Mouse (Mus musculus) MEL (cell line): Measurements from ENCODE around the gene Npat. TPM values are rescaled to one million over a fixed set of nuclear protein-coding genes. Genes with fewer than 3 reads are reported as not detected.

Source experiments
- DNase-seq: peaks from one replicate; pipeline ENCODE4 v3.0.0; 2011; ENCODE audit warnings: low read depth, low spot score
- H3K27ac ChIP-seq: 2 replicates; pipeline ENCODE4 v1.5.1; 2012; ENCODE audit warnings: low read depth, mild to moderate bottlenecking, control low read depth, low read length, moderate library complexity; ENCODE audit not compliant: control insufficient read depth
- H3K27me3 ChIP-seq, 2 experiments: fragments of 150-350 bp in 1 of 2; sonication (generic) in 1 of 2; 2 replicates each; pipeline ENCODE4 v1.6.1; 2012; ENCODE audit warnings: low read length in 2 of 2, mild to moderate bottlenecking in 2 of 2, improper control_type of control experiment in 1 of 2, moderate library complexity in 1 of 2; ENCODE audit not compliant: insufficient read depth in 2 of 2, control insufficient read depth in 1 of 2
- H3K36me3 ChIP-seq, 2 experiments: 2 replicates each; pipeline ENCODE4 v1.6.1; 2012 to 2014; ENCODE audit warnings: low read length in 2 of 2, improper control_type of control experiment in 1 of 2, inconsistent platforms in 1 of 2, mild to moderate bottlenecking in 1 of 2; ENCODE audit not compliant: insufficient read depth in 2 of 2, control insufficient read depth in 1 of 2
- H3K4me1 ChIP-seq, 2 experiments: fragments of 150-350 bp in 1 of 2; sonication (generic) in 1 of 2; 2 replicates each; pipeline ENCODE4 v1.6.1; 2012; ENCODE audit warnings: low read length in 2 of 2, improper control_type of control experiment in 1 of 2, mild to moderate bottlenecking in 1 of 2; ENCODE audit not compliant: insufficient read depth in 2 of 2, control insufficient read depth in 1 of 2
- H3K4me3 ChIP-seq, 2 experiments: fragments of 150-350 bp in 1 of 2; sonication (generic) in 1 of 2; 2 replicates each; pipeline ENCODE4 v1.5.1; 2012; ENCODE audit warnings: low read depth in 2 of 2, low read length in 2 of 2, mild to moderate bottlenecking in 2 of 2, moderate library complexity in 2 of 2, control low read depth in 1 of 2, improper control_type of control experiment in 1 of 2; ENCODE audit not compliant: control insufficient read depth in 1 of 2, insufficient read depth in 1 of 2
- H3K79me2 ChIP-seq: 2 replicates; pipeline ENCODE4 v1.6.1; 2012; ENCODE audit warnings: mild to moderate bottlenecking, low read length, moderate library complexity; ENCODE audit not compliant: control insufficient read depth, poor library complexity, insufficient read depth
- H3K9ac ChIP-seq: 2 replicates; pipeline ENCODE4 v1.6.1; 2012; ENCODE audit warnings: low read depth, mild to moderate bottlenecking, control low read depth, low read length, moderate library complexity; ENCODE audit not compliant: control insufficient read depth, poor library complexity, severe bottlenecking
- H3K9me3 ChIP-seq: fragments of 150-350 bp; sonication (generic); replicated peaks from 2 replicates; pipeline ENCODE4 v1.6.1; 2012; ENCODE audit warnings: mild to moderate bottlenecking, low read length, improper control_type of control experiment, moderate library complexity; ENCODE audit not compliant: insufficient read depth
- BHLHE40 ChIP-seq: IDR thresholded peaks from 2 replicates; pipeline ENCODE4 v1.6.1; 2012; ENCODE audit warnings: low read depth, mild to moderate bottlenecking, inconsistent platforms, low read length, improper control_type of control experiment, borderline replicate concordance
- CHD1 ChIP-seq: IDR thresholded peaks from 2 replicates; pipeline ENCODE4 v1.6.1; 2012; ENCODE audit warnings: low read depth, mild to moderate bottlenecking, inconsistent platforms, low read length, improper control_type of control experiment
- CHD2 ChIP-seq: IDR thresholded peaks from 2 replicates; pipeline ENCODE4 v1.6.1; 2011; ENCODE audit warnings: low read length, improper control_type of control experiment
- CTCF ChIP-seq, 3 experiments: IDR thresholded peaks in 2 of 3; conservative IDR thresholded peaks in 1 of 3; 2 replicates each; pipeline ENCODE4 v1.5.1; 2011 to 2012; ENCODE audit warnings: low read length in 3 of 3, low read depth in 2 of 3, mild to moderate bottlenecking in 2 of 3, improper control_type of control experiment in 1 of 3, inconsistent platforms in 1 of 3, mixed read lengths in 1 of 3, moderate library complexity in 1 of 3; ENCODE audit not compliant: control insufficient read depth in 1 of 3, insufficient read depth in 1 of 3, poor library complexity in 1 of 3, severe bottlenecking in 1 of 3
- EP300 ChIP-seq, 2 experiments: IDR thresholded peaks; 2 replicates each; pipeline ENCODE4 v1.6.1; 2011; ENCODE audit warnings: improper control_type of control experiment in 2 of 2, low read length in 2 of 2, low read depth in 1 of 2, mild to moderate bottlenecking in 1 of 2
- GABPA ChIP-seq: IDR thresholded peaks from 2 replicates; pipeline ENCODE4 v1.6.1; 2012; ENCODE audit warnings: low read depth, mild to moderate bottlenecking, inconsistent platforms, low read length, improper control_type of control experiment, moderate library complexity
- GATA1 ChIP-seq: IDR thresholded peaks from 2 replicates; pipeline ENCODE4 v1.6.1; 2011; ENCODE audit warnings: low read depth, low read length, improper control_type of control experiment
- HCFC1 ChIP-seq: IDR thresholded peaks from 2 replicates; pipeline ENCODE4 v1.6.1; 2012; ENCODE audit warnings: low read depth, mild to moderate bottlenecking, inconsistent platforms, low read length, improper control_type of control experiment, moderate library complexity
- JUND ChIP-seq: IDR thresholded peaks from 2 replicates; pipeline ENCODE4 v1.6.1; 2011; ENCODE audit warnings: low read depth, mild to moderate bottlenecking, improper control_type of control experiment, low read length
- MAFK ChIP-seq: IDR thresholded peaks from 2 replicates; pipeline ENCODE4 v1.6.1; 2011; ENCODE audit warnings: low read depth, mild to moderate bottlenecking, low read length, improper control_type of control experiment, borderline replicate concordance
- MAX ChIP-seq: IDR thresholded peaks from 2 replicates; pipeline ENCODE4 v1.6.1; 2011; ENCODE audit warnings: low read length, improper control_type of control experiment
- MYC ChIP-seq: IDR thresholded peaks from 2 replicates; pipeline ENCODE4 v1.6.1; 2011; ENCODE audit warnings: low read depth, mild to moderate bottlenecking, low read length, improper control_type of control experiment, moderate library complexity
- NELFE ChIP-seq: IDR thresholded peaks from 2 replicates; pipeline ENCODE4 v1.6.1; 2011; ENCODE audit warnings: low read depth, low read length, improper control_type of control experiment
- NRF1 ChIP-seq: IDR thresholded peaks from 2 replicates; pipeline ENCODE4 v1.6.1; 2014; ENCODE audit warnings: low read depth, mild to moderate bottlenecking, inconsistent platforms, low read length, improper control_type of control experiment, moderate library complexity; ENCODE audit not compliant: poor library complexity, insufficient read depth, severe bottlenecking
- POLR2A ChIP-seq, 2 experiments: IDR thresholded peaks; 2 replicates each; pipeline ENCODE4 v1.6.1; 2011 to 2012; ENCODE audit warnings: low read length in 2 of 2, mild to moderate bottlenecking in 2 of 2, control low read depth in 1 of 2, improper control_type of control experiment in 1 of 2, low read depth in 1 of 2, moderate library complexity in 1 of 2; ENCODE audit not compliant: control insufficient read depth in 1 of 2, insufficient read depth in 1 of 2, poor library complexity in 1 of 2
- POLR2AphosphoS2 ChIP-seq: IDR thresholded peaks from 2 replicates; pipeline ENCODE4 v1.6.1; 2011; ENCODE audit warnings: low read length, improper control_type of control experiment
- POLR2AphosphoS5 ChIP-seq: IDR thresholded peaks from 2 replicates; pipeline ENCODE4 v1.6.1; 2012; ENCODE audit warnings: low read depth, borderline replicate concordance, mild to moderate bottlenecking, inconsistent platforms, low read length, moderate library complexity, mixed read lengths
- RAD21 ChIP-seq: IDR thresholded peaks from 2 replicates; pipeline ENCODE4 v1.6.1; 2011; ENCODE audit warnings: mild to moderate bottlenecking, low read depth, low read length, improper control_type of control experiment
- RCOR1 ChIP-seq: IDR thresholded peaks from 2 replicates; pipeline ENCODE4 v1.6.1; 2012; ENCODE audit warnings: low read depth, mild to moderate bottlenecking, inconsistent platforms, low read length, improper control_type of control experiment
- SIN3A ChIP-seq: IDR thresholded peaks from 2 replicates; pipeline ENCODE4 v1.6.1; 2012; ENCODE audit warnings: low read length, improper control_type of control experiment, inconsistent platforms
- SMC3 ChIP-seq: IDR thresholded peaks from 2 replicates; pipeline ENCODE4 v1.6.1; 2011; ENCODE audit warnings: low read depth, low read length, improper control_type of control experiment
- TAL1 ChIP-seq: IDR thresholded peaks from 2 replicates; pipeline ENCODE4 v1.6.1; 2012; ENCODE audit warnings: mild to moderate bottlenecking, inconsistent platforms, low read length, moderate library complexity, mixed read lengths
- TBP ChIP-seq: IDR thresholded peaks from 2 replicates; pipeline ENCODE4 v1.8.0; 2011; ENCODE audit warnings: low read depth, low read length, improper control_type of control experiment
- USF2 ChIP-seq, 2 experiments: IDR thresholded peaks; 2 replicates each; pipeline ENCODE4 v1.6.1; 2011 to 2012; ENCODE audit warnings: improper control_type of control experiment in 2 of 2, low read length in 2 of 2, borderline replicate concordance in 1 of 2, inconsistent platforms in 1 of 2, low read depth in 1 of 2, mild to moderate bottlenecking in 1 of 2; ENCODE audit not compliant: insufficient read depth in 1 of 2
- ZC3H11A ChIP-seq: IDR thresholded peaks from 2 replicates; pipeline ENCODE4 v1.6.1; 2012; ENCODE audit warnings: low read depth, mild to moderate bottlenecking, inconsistent platforms, low read length, improper control_type of control experiment
- ZMIZ1 ChIP-seq: IDR thresholded peaks from 2 replicates; pipeline ENCODE4 v1.6.1; 2012; ENCODE audit warnings: low read depth, mild to moderate bottlenecking, inconsistent platforms, low read length, improper control_type of control experiment, moderate library complexity
- polyA plus RNA-seq, 2 experiments: library from polyadenylated mRNA; stranded (reverse) in 1 of 2; unstranded in 1 of 2; fragments of >175 nt in 1 of 2; fragments of >200 nt in 1 of 2; gene quantifications; 2 replicates each; pipeline versions ENCODE4 v1.2.1 to v1.2.4; 2012; ENCODE audit warnings: low replicate concordance in 2 of 2, low read depth in 1 of 2; ENCODE audit not compliant: insufficient read length in 2 of 2, insufficient read depth in 1 of 2, missing spikeins in 1 of 2
- total RNA-seq: library from RNA; depleted of rRNA; stranded (reverse); fragments of 300-350 nt; gene quantifications from 2 replicates; pipeline ENCODE4 v1.2.3, GENCODE M21; 2012

The Npat gene
- total and polyA plus RNA-seq, 3 experiments: 12.5 to 16.4 TPM; not detected in 1

DNA sequence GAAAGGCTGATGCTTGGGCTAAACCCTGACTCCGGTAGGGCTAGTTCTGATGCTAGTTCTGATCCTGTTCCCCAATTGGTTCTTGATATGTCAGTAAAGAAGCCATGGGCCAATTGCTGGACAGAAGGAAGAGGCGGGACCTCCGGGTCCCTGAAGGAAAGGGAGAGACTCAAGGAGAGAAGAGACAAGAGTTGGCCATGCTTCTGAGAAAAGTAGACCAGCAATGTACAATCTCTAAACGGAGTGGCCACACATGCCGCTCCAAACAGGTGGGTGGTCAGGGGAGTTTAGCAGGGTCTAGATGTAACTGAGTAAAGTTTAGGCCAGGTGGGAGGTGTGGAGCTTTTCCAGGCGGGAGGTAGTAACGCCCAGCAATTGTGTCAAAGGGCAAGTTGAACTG is 28.8 kb upstream of the Npat start:
- DNase-seq: peak; percentile 50
- Histone ChIP-seq H3K4me3 (peak overlapping the region in 1 of 2 experiments; percentile 9; a peak in 1 of 4 replicates), H3K79me2 (no peaks in the 10 kb centered on the region), H3K27ac (no peak overlapping the region), H3K27me3 (no peaks in the 10 kb centered on the region), H3K4me1 (no peaks in the 10 kb centered on the region), H3K9me3 (no peaks in the 10 kb centered on the region), H3K36me3 (peaks cover 0 to 6% of the 10 kb centered on the region in 2 experiments; a peak in 2 of 4 replicates), H3K9ac (no peak overlapping the region)
- TF ChIP-seq POLR2A (IDR thresholded peaks at IDR 0.05; ENCODE audit: control insufficient read depth in 1 of 2, insufficient read depth in 1 of 2, low read depth in 1 of 2, low read length in 2 of 2, poor library complexity in 1 of 2) (peak in 1 of 2 experiments; percentile 23; a peak in 1 of 4 replicates), GATA1 (no peak)

DNA sequence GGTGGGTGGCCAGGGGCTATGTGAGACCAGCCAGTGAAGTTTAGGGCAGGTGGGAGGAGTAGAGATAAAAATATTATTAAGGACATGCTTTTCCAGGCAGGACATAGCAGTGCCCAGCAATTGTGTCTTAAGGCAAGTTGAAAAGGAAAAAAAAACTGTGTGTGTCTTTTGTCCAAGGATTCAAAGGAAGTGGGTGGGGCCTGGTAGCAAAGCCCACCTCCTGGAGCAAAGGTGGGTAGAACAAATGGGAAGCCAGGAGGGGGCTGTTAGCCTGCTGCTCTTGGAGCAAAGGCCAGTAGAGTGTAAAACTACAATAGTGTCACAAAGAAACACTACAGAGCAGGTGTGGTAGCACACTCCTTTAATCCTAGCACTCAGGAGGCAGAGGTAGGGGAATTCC is 22.8 kb upstream of the Npat start:
- no peak for DNase-seq
- no peak overlapping the region for H3K9ac ChIP-seq
- no peaks in the 10 kb centered on the region for H3K79me2 ChIP-seq
- H3K27ac ChIP-seq: no peak overlapping the region
- no peaks in the 10 kb centered on the region for H3K9me3 ChIP-seq
- no peaks in the 10 kb centered on the region for H3K4me1 ChIP-seq
- no peak overlapping the region for H3K4me3 ChIP-seq
- no peaks in the 10 kb centered on the region for H3K27me3 ChIP-seq
- H3K36me3 ChIP-seq: peaks cover 0 to 12% of the 10 kb centered on the region in 2 experiments; a peak in 2 of 4 replicates
- TF ChIP-seq MAFK (no peak), TBP (no peak), HCFC1 (no peak), RCOR1 (no peak), GATA1 (no peak), POLR2AphosphoS2 (no peak), JUND (no peak), USF2 (IDR thresholded peaks at IDR 0.05; ENCODE audit: borderline replicate concordance in 1 of 2, insufficient read depth in 1 of 2, low read depth in 1 of 2, low read length in 2 of 2) (no peak), TAL1 (no peak), MAX (no peak)

DNA sequence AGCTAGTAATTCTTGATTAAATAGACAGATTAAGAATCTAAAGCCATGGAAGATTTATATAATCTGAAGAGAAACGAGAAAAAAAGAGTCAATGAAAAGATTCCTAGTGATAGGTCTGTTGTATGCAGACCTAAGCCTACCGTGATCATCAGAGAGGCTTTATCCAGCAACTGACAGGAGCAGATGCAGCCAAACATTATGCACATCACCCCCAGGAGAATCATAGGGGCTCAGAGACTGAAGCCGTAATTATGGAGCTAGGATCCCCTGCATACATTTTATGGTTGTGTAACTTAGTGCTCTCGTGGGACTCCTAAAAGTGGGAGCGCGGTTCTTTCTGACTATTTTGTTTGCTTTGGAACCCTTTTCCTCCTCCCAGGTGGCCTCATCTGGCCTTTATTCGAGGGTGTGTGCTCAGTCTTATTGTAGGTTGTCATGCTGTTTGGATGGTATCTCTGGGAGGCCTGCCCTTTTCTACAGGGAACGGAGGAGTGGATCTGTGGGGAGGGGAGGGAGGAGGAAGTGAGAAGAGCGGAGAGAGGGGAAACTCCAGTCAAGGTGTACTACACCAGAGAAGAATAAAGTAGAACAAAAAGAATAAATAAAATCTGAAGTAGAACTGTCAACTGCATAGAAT is 19.4 kb upstream of the Npat start:
- Histone ChIP-seq H3K9me3 (no peaks in the 10 kb centered on the region), H3K4me3 (no peak overlapping the region), H3K36me3 (peaks cover 0 to 6% of the 10 kb centered on the region in 2 experiments; a peak in 1 of 4 replicates), H3K27me3 (no peaks in the 10 kb centered on the region), H3K79me2 (no peaks in the 10 kb centered on the region), H3K27ac (no peak overlapping the region), H3K4me1 (no peaks in the 10 kb centered on the region), H3K9ac (no peak overlapping the region)
- no peak for DNase-seq
- TF ChIP-seq NELFE: no peak
- TF ChIP-seq CTCF (IDR thresholded peaks at IDR 0.05 in 2 of 3, conservative IDR thresholded peaks at IDR 0.05 in 1 of 3; ENCODE audit: control insufficient read depth in 1 of 3, insufficient read depth in 1 of 3, low read depth in 2 of 3, low read length in 3 of 3, poor library complexity in 1 of 3, severe bottlenecking in 1 of 3): no peak
- TF ChIP-seq CHD2: no peak
- no peak for TF ChIP-seq SMC3
- no peak for TF ChIP-seq TBP
- no peak for TF ChIP-seq MYC
- TF ChIP-seq SIN3A: no peak
- TF ChIP-seq CHD1: no peak
- no peak for TF ChIP-seq GABPA
- no peak for TF ChIP-seq GATA1
- no peak for TF ChIP-seq BHLHE40
- TF ChIP-seq NRF1: no peak
- TF ChIP-seq TAL1: no peak
- TF ChIP-seq ZC3H11A: no peak
- TF ChIP-seq RAD21: no peak
- no peak for TF ChIP-seq ZMIZ1
- no peak for TF ChIP-seq EP300 (IDR thresholded peaks at IDR 0.05; ENCODE audit: low read depth in 1 of 2, low read length in 2 of 2)
- TF ChIP-seq POLR2AphosphoS5: no peak
- TF ChIP-seq POLR2A (IDR thresholded peaks at IDR 0.05; ENCODE audit: control insufficient read depth in 1 of 2, insufficient read depth in 1 of 2, low read depth in 1 of 2, low read length in 2 of 2, poor library complexity in 1 of 2): no peak
